ENCODE assay signal across 8 mouse cellular contexts in genomic region chr17:5798221-5798801, GRCm38 (mm10). TPM values are rescaled to one million over a fixed set of nuclear protein-coding genes. Genes with fewer than 3 reads are reported as not detected.
DNase-seq lines count a peak whose midpoint lies in the region; ATAC-seq lines count a peak whose summit lies in the region.

No protein-coding gene starts in this region.

- peak; percentile 40 for DNase-seq in kidney, postnatal 14 days
- no peak for DNase-seq in kidney, adult 8-10 months
- peak; percentile 32 for DNase-seq in cerebellum, adult 11 months
- DNase-seq in liver, embryonic 13.5 days, result peak; percentile 74
- no peak for DNase-seq in left cerebral cortex, postnatal 4 days
- no peak for DNase-seq in ovary, postnatal 10 days (ENCODE audit: low spot score)
- DNase-seq in hindbrain, embryonic 14.5 days (ENCODE audit: low spot score), result no peak

- no peaks in the 10 kb centered on the region for H3K27me3 ChIP-seq in liver, embryonic 13.5 days
- H3K27me3 ChIP-seq in stomach, embryonic 14.5 days (ENCODE audit: control insufficient read depth, insufficient read depth, low read length), result no peaks in the 10 kb centered on the region
- H3K27me3 ChIP-seq in hindbrain, embryonic 14.5 days (ENCODE audit: control insufficient read depth, insufficient read depth, low read length), result no peaks in the 10 kb centered on the region

- H3K4me3 ChIP-seq in liver, embryonic 13.5 days (replicated peaks), result peak overlapping the region; percentile 38
- no peak overlapping the region for H3K4me3 ChIP-seq in stomach, embryonic 14.5 days (ENCODE audit: low read depth, low read length)
- no peak overlapping the region for H3K4me3 ChIP-seq in hindbrain, embryonic 14.5 days (replicated peaks; ENCODE audit: low read length)

- peak overlapping the region; percentile 58 for H3K4me2 ChIP-seq in liver, embryonic 13.5 days
- no peak overlapping the region for H3K4me2 ChIP-seq in stomach, embryonic 14.5 days (replicated peaks; ENCODE audit: low read depth, low read length)
- H3K4me2 ChIP-seq in hindbrain, embryonic 14.5 days (replicated peaks), result no peak overlapping the region

- intact Hi-C loops in left cerebral cortex, postnatal 4 days (cut with DNase I), result loop anchor here (5.0 to 10.0 kb wide), 2 partner anchors 124 to 206 kb away; no protein-coding TSS in a partner anchor

- no peaks in the 10 kb centered on the region for H3K9me3 ChIP-seq in liver, embryonic 13.5 days (replicated peaks)
- no peaks in the 10 kb centered on the region for H3K9me3 ChIP-seq in stomach, embryonic 14.5 days (ENCODE audit: control insufficient read depth, low read depth, low read length)
- no peaks in the 10 kb centered on the region for H3K9me3 ChIP-seq in hindbrain, embryonic 14.5 days (ENCODE audit: control insufficient read depth, low read length)

- ATAC-seq in liver, embryonic 13.5 days (ENCODE audit: low read depth), result peak; percentile 90
- peak; percentile 64; the same call in 1 of the 2 replicates for ATAC-seq in stomach, embryonic 14.5 days (ENCODE audit: insufficient number of reproducible peaks, insufficient read depth, low FRiP score, low read depth)
- no peak for ATAC-seq in hindbrain, embryonic 14.5 days (ENCODE audit: low FRiP score)

- H3K36me3 ChIP-seq in liver, embryonic 13.5 days, result no peaks in the 10 kb centered on the region
- H3K36me3 ChIP-seq in stomach, embryonic 14.5 days (ENCODE audit: control insufficient read depth, insufficient read depth, low read length), result no peaks in the 10 kb centered on the region
- no peaks in the 10 kb centered on the region for H3K36me3 ChIP-seq in hindbrain, embryonic 14.5 days (replicated peaks; ENCODE audit: control insufficient read depth, insufficient read depth)

- H3K9ac ChIP-seq in liver, embryonic 13.5 days, result peak overlapping the region; percentile 48
- no peak overlapping the region for H3K9ac ChIP-seq in stomach, embryonic 14.5 days (replicated peaks; ENCODE audit: low read depth, low read length)
- no peak overlapping the region for H3K9ac ChIP-seq in hindbrain, embryonic 14.5 days

- H3K27ac ChIP-seq in liver, embryonic 13.5 days, result peak overlapping the region; percentile 65
- H3K27ac ChIP-seq in stomach, embryonic 14.5 days (ENCODE audit: low read length), result no peak overlapping the region
- H3K27ac ChIP-seq in hindbrain, embryonic 14.5 days, result no peak overlapping the region

- peaks cover 83% of the 10 kb centered on the region for H3K4me1 ChIP-seq in liver, embryonic 13.5 days (replicated peaks)
- H3K4me1 ChIP-seq in stomach, embryonic 14.5 days (ENCODE audit: control insufficient read depth, insufficient read depth, low read length), result no peaks in the 10 kb centered on the region
- H3K4me1 ChIP-seq in hindbrain, embryonic 14.5 days (replicated peaks; ENCODE audit: control insufficient read depth, insufficient read depth, low read length), result 0 out of 2 replicates have a peak, but pooled peaks cover 6% of the 10 kb centered on the region

- WGBS in liver, embryonic 13.5 days (ENCODE audit: insufficient replicate concordance), result 12% methylated on average over 13 of the region's 13 CpGs
- WGBS in stomach, embryonic 14.5 days, result 55% methylated on average over 13 of the region's 13 CpGs
- 65% methylated on average over 13 of the region's 13 CpGs for WGBS in hindbrain, embryonic 14.5 days

RNA-seq across cellular contexts. Expression of gene Snx9, which starts 42.8 kb away (rescaled TPM):
- polyA plus RNA-seq in liver, embryonic 13.5 days (2015; fragmentation: Nextera tagmentation; extraction: Ambion mirVana), result 12.2 and 14.1 TPM in 2 replicates
- 39.9 and 40.5 TPM in 2 replicates for polyA plus RNA-seq in stomach, embryonic 14.5 days (2014; fragmentation: Nextera tagmentation; extraction: Ambion mirVana)
- 10 to 100 TPM; 10.2 to 10.4 TPM for total RNA-seq in left cerebral cortex, postnatal 4 days (2021)
- polyA plus RNA-seq in hindbrain, embryonic 14.5 days (2014; fragmentation: Nextera tagmentation; extraction: Ambion mirVana), result 9.4 and 10.8 TPM in 2 replicates

Comparison
In these comparisons a context has a peak if more than half of its experiments do, and no peak if none do; other contexts are left out.
1. DNase-seq: peak in kidney, postnatal 14 days (single experiment), cerebellum, adult 11 months (single experiment) and liver, embryonic 13.5 days (single experiment); none in kidney, adult 8-10 months (0 of 2), left cerebral cortex, postnatal 4 days (single experiment), ovary, postnatal 10 days (single experiment) and hindbrain, embryonic 14.5 days (single experiment).